Comparison of ENCODE assay signal across 8 mouse cellular contexts in the genomic region with DNA sequence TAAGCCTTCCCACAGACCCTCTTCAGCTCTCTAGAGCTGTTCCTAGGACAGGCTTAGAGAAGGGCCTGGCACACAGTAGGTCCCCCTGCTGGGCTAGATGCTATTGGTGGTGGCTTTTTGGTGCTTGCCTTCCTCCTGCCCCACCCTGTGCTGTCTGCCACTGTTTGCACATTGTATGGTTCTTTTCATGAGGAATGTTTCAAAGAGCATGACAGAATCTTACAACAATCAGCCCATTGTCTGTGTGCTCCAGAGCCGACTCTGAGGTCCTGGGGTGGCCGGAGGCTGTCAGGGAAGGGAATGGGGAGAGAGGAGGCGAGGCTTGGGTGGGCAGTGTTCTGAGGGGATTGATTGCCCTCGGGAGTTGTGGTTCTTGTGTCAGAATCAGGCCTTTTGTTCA. TPM values are rescaled to one million over a fixed set of nuclear protein-coding genes. Genes with fewer than 3 reads are reported as not detected.
DNase-seq lines count a peak whose midpoint lies in the region; ATAC-seq and TF ChIP-seq lines count a peak whose summit lies in the region.
"Had no signal": no experiment of that assay in that cellular context is flagged by ENCODE, and none has a peak within 500 bp of the region (broad histone marks: within the 10 kb centered on the region; RNA-seq: fewer than 3 reads in every experiment).

No protein-coding gene starts in this region.

- no peaks in the 10 kb centered on the region for H3K9me3 ChIP-seq in CH12.LX (replicated peaks; ENCODE audit: low read length)
- no peaks in the 10 kb centered on the region for H3K9me3 ChIP-seq in embryonic facial prominence, embryonic 15.5 days (replicated peaks)
- H3K9me3 ChIP-seq in midbrain, embryonic 12.5 days: no peaks in the 10 kb centered on the region

- 39% methylated on average over 4 of the region's 4 CpGs for WGBS in embryonic facial prominence, embryonic 15.5 days
- 13% methylated on average over 4 of the region's 4 CpGs for WGBS in midbrain, embryonic 12.5 days

- H3K36me3 ChIP-seq in CH12.LX (replicated peaks in 1 of 2; ENCODE audit: control insufficient read depth in 1 of 2, insufficient read depth in 1 of 2, low read length in 1 of 2): peaks cover 74 to 90% of the 10 kb centered on the region in 2 experiments
- H3K36me3 ChIP-seq in embryonic facial prominence, embryonic 15.5 days: peaks cover 64% of the 10 kb centered on the region
- H3K36me3 ChIP-seq in midbrain, embryonic 12.5 days: peaks cover 85% of the 10 kb centered on the region

- H3K9ac ChIP-seq in CH12.LX (ENCODE audit: insufficient read depth, low read depth): no peak overlapping the region
- no peak overlapping the region for H3K9ac ChIP-seq in embryonic facial prominence, embryonic 15.5 days
- no peak overlapping the region for H3K9ac ChIP-seq in midbrain, embryonic 12.5 days (replicated peaks)
- H3K9ac ChIP-seq: liver, embryonic 14.5 days had no signal

- no peak overlapping the region for H3K27ac ChIP-seq in CH12.LX (ENCODE audit: insufficient read depth, low read depth)
- H3K27ac ChIP-seq in embryonic facial prominence, embryonic 15.5 days (replicated peaks): peak overlapping the region; percentile 76
- peak overlapping the region; percentile 42; the same call in 1 of the 2 replicates for H3K27ac ChIP-seq in midbrain, embryonic 12.5 days (replicated peaks)
- H3K27ac ChIP-seq: liver, embryonic 14.5 days had no signal

- in situ Hi-C loops in CH12.LX (cut with MboI; ENCODE audit: low pct_ligation_motif_present, low pct_unique_long_range_greater_than_20kb, low sequenced_read_pairs): no loop called here

- no peaks in the 10 kb centered on the region for H3K79me2 ChIP-seq in CH12.LX (replicated peaks; ENCODE audit: control insufficient read depth, extremely low read depth, insufficient read depth, poor library complexity, severe bottlenecking)

- H3K4me2 ChIP-seq in CH12.LX (ENCODE audit: insufficient read depth, low read depth, poor library complexity, severe bottlenecking): no peak overlapping the region
- no peak overlapping the region for H3K4me2 ChIP-seq in embryonic facial prominence, embryonic 15.5 days (replicated peaks)
- H3K4me2 ChIP-seq in midbrain, embryonic 12.5 days (replicated peaks): 0 out of 2 replicates have a peak overlapping the region, but pooled peaks have one; percentile 7

- dilution Hi-C loops in CH12.LX (cut with MboI; ENCODE audit: extremely low pct_ligation_motif_present, extremely low pct_unique_long_range_greater_than_20kb, low sequenced_read_pairs): no loop called here

- H3K4me1 ChIP-seq in CH12.LX (ENCODE audit: control insufficient read depth in 1 of 2, insufficient read depth in 2 of 2): peaks cover 0 to 6% of the 10 kb centered on the region in 2 experiments; a peak in 2 of 4 replicates
- H3K4me1 ChIP-seq in embryonic facial prominence, embryonic 15.5 days: peaks cover 38% of the 10 kb centered on the region
- H3K4me1 ChIP-seq in midbrain, embryonic 12.5 days: peaks cover 18% of the 10 kb centered on the region

- DNase-seq in 3134 (ENCODE audit: extremely low read depth, insufficient read length, low spot score) (peak; percentile 74), CH12.LX (ENCODE audit: extremely low read depth) (no peak)
- no peak for DNase-seq in yolk sac, embryonic 10.5 days (ENCODE audit: low spot score)
- no peak for DNase-seq in adrenal gland, postnatal 14 days
- DNase-seq in kidney, postnatal 14 days: no peak

- TF ChIP-seq EP300 in CH12.LX (IDR thresholded peaks at IDR 0.05; ENCODE audit: low read length): no peak

- TF ChIP-seq RAD21 in CH12.LX (IDR thresholded peaks at IDR 0.05; ENCODE audit: low read depth, low read length): no peak

- no peaks in the 10 kb centered on the region for H3K27me3 ChIP-seq in CH12.LX (replicated peaks)
- H3K27me3 ChIP-seq in embryonic facial prominence, embryonic 15.5 days: no peaks in the 10 kb centered on the region
- 0 out of 2 replicates have a peak, but pooled peaks cover 13% of the 10 kb centered on the region for H3K27me3 ChIP-seq in midbrain, embryonic 12.5 days

- ATAC-seq in embryonic facial prominence, embryonic 15.5 days (ENCODE audit: insufficient number of reproducible peaks, low FRiP score, low TSS enrichment, low read depth): no peak
- ATAC-seq in midbrain, embryonic 12.5 days (ENCODE audit: low FRiP score, low read depth): no peak

- no peak for TF ChIP-seq CTCF in CH12.LX (conservative IDR thresholded peaks at IDR 0.05 in 1 of 2, IDR thresholded peaks at IDR 0.05 in 1 of 2; ENCODE audit: low read depth in 2 of 2, low read length in 2 of 2)

- TF ChIP-seq POLR2A in CH12.LX (IDR thresholded peaks at IDR 0.05; ENCODE audit: low read depth, low read length): no peak

- no peak overlapping the region for H3K4me3 ChIP-seq in CH12.LX (replicated peaks in 1 of 3; ENCODE audit: low read depth in 2 of 3, low read length in 2 of 3, poor library complexity in 1 of 3)
- no peak overlapping the region for H3K4me3 ChIP-seq in embryonic facial prominence, embryonic 15.5 days (replicated peaks)
- no peak overlapping the region for H3K4me3 ChIP-seq in midbrain, embryonic 12.5 days

TF ChIP-seq in CH12.LX, 34 proteins besides CTCF, POLR2A, EP300 and RAD21:
- TF ChIP-seq ZKSCAN1 (IDR thresholded peaks at IDR 0.05; ENCODE audit: borderline replicate concordance, low read depth, low read length) (peak; percentile 26; the same call in 1 of the 2 replicates), HCFC1 (IDR thresholded peaks at IDR 0.05; ENCODE audit: low read depth, low read length) (no peak)

RNA-seq across cellular contexts. Expression of gene Itgb4, which starts 18.1 kb away (rescaled TPM):
- total RNA-seq in CH12.LX (2012; rRNA removed) (3.4 and 6.3 TPM in 2 replicates), CH12.LX (2014; rRNA removed) (0.09 and 0.42 TPM in 2 replicates)
- polyA plus RNA-seq in CH12.LX (2012; ENCODE audit: insufficient read length, low read depth): 0.59 and 0.91 TPM in 2 replicates
- polyA plus RNA-seq in embryonic facial prominence, embryonic 15.5 days (2015; fragmentation: Nextera tagmentation; extraction: Ambion mirVana): 21.1 and 21.5 TPM in 2 replicates
- polyA plus RNA-seq in midbrain, embryonic 12.5 days (2016; fragmentation: Nextera tagmentation; extraction: Ambion mirVana): 0.59 and 1.3 TPM in 2 replicates
- total RNA-seq in adrenal gland, postnatal 14 days (2021): 3.6 and 4.4 TPM in 2 replicates

RNA-seq across cellular contexts. Expression of gene Recql5, which starts 23.2 kb away (rescaled TPM):
- total RNA-seq in CH12.LX (2012; rRNA removed) (30.9 and 31.0 TPM in 2 replicates), CH12.LX (2014; rRNA removed) (21.8 and 22.8 TPM in 2 replicates)
- polyA plus RNA-seq in CH12.LX (2012; ENCODE audit: insufficient read length, low read depth): 38.9 and 43.3 TPM in 2 replicates
- 21.4 and 23.9 TPM in 2 replicates for polyA plus RNA-seq in embryonic facial prominence, embryonic 15.5 days (2015; fragmentation: Nextera tagmentation; extraction: Ambion mirVana)
- 29.9 and 30.1 TPM in 2 replicates for polyA plus RNA-seq in midbrain, embryonic 12.5 days (2016; fragmentation: Nextera tagmentation; extraction: Ambion mirVana)
- 18.3 and 22.3 TPM in 2 replicates for total RNA-seq in adrenal gland, postnatal 14 days (2021)

RNA-seq across cellular contexts. Expression of gene Sap30bp, which starts 23.4 kb away (rescaled TPM):
- total RNA-seq in CH12.LX (2012; rRNA removed) (72.2 and 83.6 TPM in 2 replicates), CH12.LX (2014; rRNA removed) (256 and 275 TPM in 2 replicates)
- 167 and 219 TPM in 2 replicates for polyA plus RNA-seq in CH12.LX (2012; ENCODE audit: insufficient read length, low read depth)
- polyA plus RNA-seq in embryonic facial prominence, embryonic 15.5 days (2015; fragmentation: Nextera tagmentation; extraction: Ambion mirVana): 32.9 and 38.1 TPM in 2 replicates
- polyA plus RNA-seq in midbrain, embryonic 12.5 days (2016; fragmentation: Nextera tagmentation; extraction: Ambion mirVana): 55.9 and 61.8 TPM in 2 replicates
- 40.9 and 42.9 TPM in 2 replicates for total RNA-seq in adrenal gland, postnatal 14 days (2021)

RNA-seq across cellular contexts. Expression of gene Smim6, which starts 44.6 kb away (rescaled TPM):
- total RNA-seq in CH12.LX (2012; rRNA removed) (0.21 and 0.29 TPM in 2 replicates), CH12.LX (2014; rRNA removed) (not detected in 2 replicates)
- polyA plus RNA-seq in CH12.LX (2012; ENCODE audit: insufficient read length, low read depth): 0.56 and 0.59 TPM in 2 replicates
- 1.6 and 2.6 TPM in 2 replicates for polyA plus RNA-seq in embryonic facial prominence, embryonic 15.5 days (2015; fragmentation: Nextera tagmentation; extraction: Ambion mirVana)
- polyA plus RNA-seq in midbrain, embryonic 12.5 days (2016; fragmentation: Nextera tagmentation; extraction: Ambion mirVana): 0.98 and 1.2 TPM in 2 replicates
- not detected in 2 replicates for total RNA-seq in adrenal gland, postnatal 14 days (2021)

RNA-seq across cellular contexts. Expression of gene Galk1, which starts 56.1 kb away (rescaled TPM):
- 340 and 413 TPM in 2 replicates for total RNA-seq in CH12.LX (2012; rRNA removed)
- total RNA-seq in CH12.LX (2014; rRNA removed): 228 and 263 TPM in 2 replicates
- 293 and 300 TPM in 2 replicates for polyA plus RNA-seq in CH12.LX (2012; ENCODE audit: insufficient read length, low read depth)
- 173 and 176 TPM in 2 replicates for polyA plus RNA-seq in embryonic facial prominence, embryonic 15.5 days (2015; fragmentation: Nextera tagmentation; extraction: Ambion mirVana)
- 75.3 and 92.6 TPM in 2 replicates for polyA plus RNA-seq in midbrain, embryonic 12.5 days (2016; fragmentation: Nextera tagmentation; extraction: Ambion mirVana)
- 41.5 and 51.9 TPM in 2 replicates for total RNA-seq in adrenal gland, postnatal 14 days (2021)
